Mouse (Mus musculus) cerebellum, adult 11-12 months (tissue): Measurements from ENCODE around the gene Kcnb1.

Experiments
- DNase-seq: peaks from one replicate; pipeline ENCODE4 v3.0.0; 2022

The Kcnb1 gene

GRCm38 (mm10) chr2:167058201-167058600, 131.8 kb downstream of the Kcnb1 start:
- no peak for DNase-seq

GRCm38 (mm10) chr2:167056942-167057323, 133.0 kb downstream of the Kcnb1 start:
- DNase-seq = no peak

GRCm38 (mm10) chr2:167056210-167056941, 133.6 kb downstream of the Kcnb1 start:
- DNase-seq = no peak

GRCm38 (mm10) chr2:167055386-167055785, 134.6 kb downstream of the Kcnb1 start:
- DNase-seq = no peak

- DNase-seq = no peak
Observed at GRCm38 (mm10) chr2:167053127-167053844, 136.7 kb downstream of the Kcnb1 start.

GRCm38 (mm10) chr2:167048698-167049358, 141.1 kb downstream of the Kcnb1 start:
- no peak for DNase-seq

- no peak for DNase-seq
Observed at GRCm38 (mm10) chr2:167048223-167048622, 141.7 kb downstream of the Kcnb1 start.
